Mouse (Mus musculus) testis, adult 2 months (tissue): ENCODE data around the gene Ryk.

Source experiments
- CTCF ChIP-seq: fragments of 200-500 bp; IDR thresholded peaks from 2 replicates; pipeline ENCODE4 v1.5.1; 2012; ENCODE audit warnings: low read depth, mild to moderate bottlenecking, inconsistent platforms, low read length, moderate library complexity; ENCODE audit not compliant: control insufficient read depth, insufficient read depth, insufficient replicate concordance
- POLR2A ChIP-seq: fragments of 200-500 bp; IDR thresholded peaks from 2 replicates; pipeline ENCODE4 v1.6.1; 2012; ENCODE audit warnings: low read depth, mild to moderate bottlenecking, inconsistent platforms, low read length, moderate library complexity; ENCODE audit not compliant: control insufficient read depth

DNA sequence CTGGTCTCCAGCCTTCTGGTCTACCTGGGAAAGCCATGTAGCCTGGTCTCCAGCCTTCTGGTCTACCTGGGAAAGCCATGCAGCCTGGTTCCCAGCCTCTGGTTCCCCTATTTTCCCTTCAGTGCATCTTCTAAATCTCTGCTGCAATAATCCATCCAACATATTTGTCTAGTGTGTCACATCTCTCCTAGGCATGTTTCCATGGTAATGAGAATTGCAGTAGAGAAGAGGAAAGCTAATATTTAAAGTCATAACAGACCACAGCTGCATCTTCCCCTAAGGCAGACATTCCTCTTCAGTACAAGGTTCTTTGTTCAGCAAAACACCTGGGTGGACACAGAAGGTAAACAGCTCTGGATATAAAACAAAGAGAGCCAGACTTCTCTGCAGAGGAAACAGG lies 16.5 kb upstream of the Ryk start:
- TF ChIP-seq CTCF, result no peak
- no peak for TF ChIP-seq POLR2A
